Mouse (Mus musculus) liver, embryonic 14.5 days (tissue): ENCODE measurements at regions not wholly inside any gene's neighbourhood (a gene's known extent, or its start where the extent isn't known, plus 50 kb on each side); places are given as distances from the start of the nearest gene placed in this dataset.

Source experiments
- ATAC-seq: fragments of 200-750 bp; cut with Nextera tagmentation; 2 replicates; pipeline ENCODE4 v1.8.0; 2017; ENCODE audit warnings: moderate number of reproducible peaks, mild to moderate bottlenecking, moderate library complexity; ENCODE audit not compliant: insufficient read depth
- DNase-seq, 3 experiments: peaks; one replicate each; pipeline ENCODE4 v3.0.0-alpha.2; 2012 to 2013; ENCODE audit warnings: low read depth in 3 of 3, low spot score in 3 of 3
- H3K27ac ChIP-seq: fragments of 300-500 bp; sonication (generic); 2 replicates; pipeline ENCODE4 v1.5.1; 2014; ENCODE audit warnings: moderate library complexity, mild to moderate bottlenecking, control low read depth, inconsistent platforms
- H3K27me3 ChIP-seq: fragments of 300-500 bp; sonication (generic); 2 replicates; pipeline ENCODE4 v1.6.1; 2014; ENCODE audit warnings: mild to moderate bottlenecking, low read length, moderate library complexity; ENCODE audit not compliant: control insufficient read depth, insufficient read depth
- H3K36me3 ChIP-seq: fragments of 300-500 bp; sonication (generic); replicated peaks from 2 replicates; pipeline ENCODE4 v1.6.1; 2014; ENCODE audit warnings: low read depth; ENCODE audit not compliant: control insufficient read depth, insufficient read depth
- H3K4me1 ChIP-seq, 2 experiments: fragments of 200-500 bp in 1 of 2; fragments of 300-500 bp in 1 of 2; sonication (generic) in 1 of 2; replicated peaks; 2 replicates each; pipeline ENCODE4 v1.6.1; 2012 to 2014; ENCODE audit warnings: antibody characterized with exemption in 1 of 2, inconsistent platforms in 1 of 2, low read length in 1 of 2; ENCODE audit not compliant: control insufficient read depth in 2 of 2, insufficient read depth in 2 of 2
- H3K4me2 ChIP-seq: fragments of 300-500 bp; sonication (generic); 2 replicates; pipeline ENCODE4 v1.6.1; 2014; ENCODE audit warnings: low read depth, mild to moderate bottlenecking, control low read depth, moderate library complexity
- H3K4me3 ChIP-seq, 2 experiments: fragments of 200-500 bp in 1 of 2; fragments of 300-500 bp in 1 of 2; sonication (generic) in 1 of 2; 2 replicates each; pipeline ENCODE4 v1.5.1; 2012 to 2014; ENCODE audit warnings: low read depth in 2 of 2, low read length in 2 of 2, mild to moderate bottlenecking in 2 of 2, control low read depth in 1 of 2, inconsistent platforms in 1 of 2, moderate library complexity in 1 of 2; ENCODE audit not compliant: insufficient read depth in 1 of 2
- H3K9ac ChIP-seq: fragments of 300-500 bp; sonication (generic); replicated peaks from 2 replicates; pipeline ENCODE4 v1.6.1; 2014; ENCODE audit warnings: mild to moderate bottlenecking, control low read depth, moderate library complexity
- H3K9me3 ChIP-seq: fragments of 300-500 bp; sonication (generic); 2 replicates; pipeline ENCODE4 v1.6.1; 2016; ENCODE audit warnings: low read length, mixed read lengths; ENCODE audit not compliant: control insufficient read depth
- CTCF ChIP-seq: IDR thresholded peaks from 2 replicates; pipeline ENCODE4 v1.5.1; 2016; ENCODE audit warnings: antibody characterized with exemption, low read depth, control low read depth
- EP300 ChIP-seq: IDR thresholded peaks from 2 replicates; pipeline ENCODE4 v1.6.1; 2016; ENCODE audit warnings: antibody characterized with exemption, low read depth
- WGBS: fragments of 180-500 bp; shearing (Covaris S2); extraction: QIAGEN DNeasy Blood & Tissue Kit; methylation state at CpG from one replicate; pipeline ENCODE4 v1.1.7; 2014; ENCODE audit not compliant: insufficient replicate concordance; 5-methylcytosine and 5-hydroxymethylcytosine counted together

DNA sequence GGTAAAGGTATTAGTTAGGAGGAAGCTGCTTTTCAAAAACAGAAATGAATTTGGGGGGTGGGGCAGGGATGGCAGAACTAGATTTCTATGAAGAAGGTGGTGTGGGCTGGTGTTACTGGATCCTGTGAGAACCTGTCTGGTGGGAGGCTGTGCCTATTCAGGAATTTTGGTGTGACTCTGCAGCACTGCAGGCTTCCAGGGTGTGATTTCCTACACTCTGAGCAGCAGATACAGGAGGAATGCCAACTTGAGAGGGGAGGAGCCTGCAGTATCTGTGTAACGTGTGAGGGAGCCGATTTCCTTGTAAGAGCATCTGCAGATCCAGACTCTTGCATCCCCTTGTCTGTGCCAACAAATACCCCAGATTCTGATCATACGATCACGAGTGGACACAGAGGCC, 231.1 kb downstream of the Gadd45g start:
- 46% methylated on average over 4 of the region's 4 CpGs for WGBS
- H3K9ac ChIP-seq: no peak overlapping the region
- TF ChIP-seq CTCF: no peak
- TF ChIP-seq EP300: no peak
- H3K4me2 ChIP-seq: no peak overlapping the region
- H3K4me1 ChIP-seq: peaks cover 0 to 16% of the 10 kb centered on the region in 2 experiments; a peak in 2 of 4 replicates
- no peaks in the 10 kb centered on the region for H3K9me3 ChIP-seq
- H3K4me3 ChIP-seq: no peak overlapping the region
- ATAC-seq (no peak), DNase-seq (no peak)
- H3K36me3 ChIP-seq: no peaks in the 10 kb centered on the region
- H3K27me3 ChIP-seq: no peaks in the 10 kb centered on the region
- no peak overlapping the region for H3K27ac ChIP-seq

DNA sequence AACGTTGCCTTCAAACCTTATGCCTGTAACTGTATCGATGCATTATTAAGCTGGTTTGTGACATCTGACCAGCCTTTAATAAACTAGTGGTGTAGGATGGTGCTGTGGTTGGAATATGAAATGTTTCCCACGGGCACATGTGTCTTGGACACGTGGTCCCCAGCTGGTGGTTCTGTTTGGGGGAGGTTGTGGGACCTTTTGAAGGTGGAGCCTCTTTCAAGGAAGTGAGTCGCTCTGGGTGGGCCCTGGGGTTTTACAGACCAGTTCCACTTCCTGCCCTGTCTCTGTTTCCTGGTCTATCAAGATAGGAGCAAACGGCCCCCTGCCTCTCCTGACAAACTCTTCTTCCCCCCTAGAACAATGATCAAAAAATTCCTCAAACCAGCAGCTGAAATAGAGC, 232.1 kb downstream of the Gadd45g start:
- no peak overlapping the region for H3K4me3 ChIP-seq
- DNase-seq (no peak), ATAC-seq (no peak)
- H3K4me2 ChIP-seq: no peak overlapping the region
- H3K4me1 ChIP-seq: peaks cover 0 to 16% of the 10 kb centered on the region in 2 experiments; a peak in 2 of 4 replicates
- no peaks in the 10 kb centered on the region for H3K27me3 ChIP-seq
- no peaks in the 10 kb centered on the region for H3K36me3 ChIP-seq
- H3K9me3 ChIP-seq: no peaks in the 10 kb centered on the region
- TF ChIP-seq EP300: no peak
- TF ChIP-seq CTCF: no peak
- WGBS: 17% methylated on average over 6 of the region's 6 CpGs
- no peak overlapping the region for H3K9ac ChIP-seq
- H3K27ac ChIP-seq: no peak overlapping the region

GRCm38 (mm10) chr13:52079678-52080246, 233.3 kb downstream of the Gadd45g start:
- Histone ChIP-seq H3K4me3 (no peak overlapping the region), H3K9me3 (no peaks in the 10 kb centered on the region), H3K36me3 (no peaks in the 10 kb centered on the region), H3K27me3 (no peaks in the 10 kb centered on the region), H3K27ac (no peak overlapping the region), H3K4me2 (no peak overlapping the region), H3K4me1 (peaks cover 0 to 18% of the 10 kb centered on the region in 2 experiments; a peak in 2 of 4 replicates), H3K9ac (no peak overlapping the region)
- WGBS: 33% methylated on average over 14 of the region's 14 CpGs
- ATAC-seq (no peak), DNase-seq (no peak)
- TF ChIP-seq CTCF: no peak
- no peak for TF ChIP-seq EP300

GRCm38 (mm10) chr13:52083601-52084455, 237.3 kb downstream of the Gadd45g start:
- Histone ChIP-seq H3K27me3 (no peaks in the 10 kb centered on the region), H3K27ac (no peak overlapping the region), H3K9me3 (no peaks in the 10 kb centered on the region), H3K9ac (no peak overlapping the region), H3K4me2 (no peak overlapping the region), H3K36me3 (no peaks in the 10 kb centered on the region), H3K4me3 (no peak overlapping the region), H3K4me1 (peaks cover 0 to 18% of the 10 kb centered on the region in 2 experiments; a peak in 2 of 4 replicates)
- no peak for TF ChIP-seq CTCF
- no peak for TF ChIP-seq EP300
- DNase-seq (no peak), ATAC-seq (no peak)
- WGBS: 52% methylated on average over 9 of the region's 9 CpGs

DNA sequence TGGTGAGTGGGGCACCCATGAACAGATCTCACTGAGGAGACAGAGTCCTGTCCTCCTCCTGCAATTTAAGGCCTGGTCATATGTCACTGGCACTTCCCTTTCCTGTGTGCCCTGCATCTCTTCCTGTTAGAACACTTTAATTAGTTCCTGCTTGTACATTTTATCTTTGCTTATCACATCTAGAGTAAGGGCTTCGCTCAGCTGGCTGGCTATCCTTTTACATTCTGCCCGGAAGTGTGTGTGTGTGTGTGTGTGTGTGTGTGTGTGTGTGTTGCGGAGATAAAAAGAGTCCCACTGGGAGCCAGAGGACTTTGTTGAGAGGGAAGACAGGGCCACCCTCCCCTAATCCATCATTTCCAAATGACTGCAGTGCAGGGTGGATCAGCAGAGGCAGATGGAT, 238.6 kb downstream of the Gadd45g start:
- 9% methylated on average over 3 of the region's 3 CpGs for WGBS

More for the DNA sequence above, 238.6 kb downstream of the Gadd45g start:
- H3K9ac ChIP-seq: no peak overlapping the region
- ATAC-seq (no peak), DNase-seq (no peak)
- H3K4me1 ChIP-seq: peaks cover 0 to 9% of the 10 kb centered on the region in 2 experiments; a peak in 2 of 4 replicates
- H3K4me2 ChIP-seq: no peak overlapping the region
- H3K4me3 ChIP-seq: no peak overlapping the region
- H3K9me3 ChIP-seq: no peaks in the 10 kb centered on the region
- no peaks in the 10 kb centered on the region for H3K36me3 ChIP-seq
- H3K27me3 ChIP-seq: no peaks in the 10 kb centered on the region
- no peak for TF ChIP-seq CTCF
- TF ChIP-seq EP300: no peak
- H3K27ac ChIP-seq: no peak overlapping the region
